In the genomic region with DNA sequence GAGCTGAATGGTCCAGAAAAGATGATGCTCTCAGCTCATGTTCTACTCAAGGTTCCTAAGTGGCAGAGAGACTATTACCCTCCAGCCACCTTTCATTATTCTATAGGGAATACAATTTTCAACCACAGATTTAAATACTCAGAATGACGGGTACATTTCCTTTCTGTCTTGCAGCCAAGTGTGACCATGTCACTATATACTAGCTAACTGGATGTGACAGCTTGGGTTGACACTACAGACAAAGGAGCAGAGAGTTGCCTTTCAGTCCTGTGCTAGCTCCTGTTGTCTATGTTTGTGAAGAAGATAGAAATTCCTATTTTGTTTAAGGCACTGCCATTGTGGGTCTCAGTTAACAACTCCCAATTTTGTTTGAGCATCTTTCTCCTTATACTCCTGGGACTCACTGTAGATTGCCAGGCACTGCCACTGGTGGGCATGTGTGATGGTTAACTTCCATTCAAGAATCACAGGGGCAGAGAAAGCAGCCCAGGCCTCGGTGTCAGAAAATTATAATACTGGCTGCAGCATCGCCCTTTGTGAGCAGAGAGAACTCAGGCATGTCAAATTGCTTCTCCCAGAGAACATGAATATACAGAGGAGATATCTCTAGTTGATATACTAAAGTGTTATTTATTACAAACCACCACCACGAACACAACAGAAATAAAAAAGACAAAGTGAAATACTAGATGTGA, we compare ENCODE assay signal across 24 mouse cellular contexts. TPM values are rescaled to one million over a fixed set of nuclear protein-coding genes. Genes with fewer than 3 reads are reported as not detected.
DNase-seq lines count a peak whose midpoint lies in the region; ATAC-seq and TF ChIP-seq lines count a peak whose summit lies in the region.
"Had no signal": no experiment of that assay in that cellular context is flagged by ENCODE, and none has a peak within 500 bp of the region (broad histone marks: within the 10 kb centered on the region; RNA-seq: fewer than 3 reads in every experiment).

No protein-coding gene starts in this region.

- no peak for TF ChIP-seq POLR2A in cerebellum, adult 2 months (IDR thresholded peaks at IDR 0.05; ENCODE audit: borderline replicate concordance, insufficient read depth, low read length)
- TF ChIP-seq POLR2A in CH12.LX (IDR thresholded peaks at IDR 0.05; ENCODE audit: low read depth, low read length) = no peak

- H3K9me3 ChIP-seq in CH12.LX (replicated peaks; ENCODE audit: low read length) = no peaks in the 10 kb centered on the region
- H3K9me3 ChIP-seq in midbrain, embryonic 15.5 days = no peaks in the 10 kb centered on the region
- H3K9me3 ChIP-seq in liver, postnatal 0 days (ENCODE audit: low read length) = no peaks in the 10 kb centered on the region
- H3K9me3 ChIP-seq in liver, embryonic 11.5 days (ENCODE audit: control insufficient read depth, low read length) = no peaks in the 10 kb centered on the region
- H3K9me3 ChIP-seq: embryonic facial prominence, embryonic 13.5 days; forebrain, embryonic 15.5 days; hindbrain, embryonic 15.5 days; stomach, embryonic 15.5 days had no signal

- WGBS in cerebellum, adult 2 months = 29% methylated on average over 4 of the region's 4 CpGs
- 47% methylated on average over 4 of the region's 4 CpGs for whole genome bisulfite sequencing in midbrain, embryonic 15.5 days
- 75% methylated on average over 4 of the region's 4 CpGs for WGBS in liver, postnatal 0 days (ENCODE audit: insufficient replicate concordance)
- 75% methylated on average over 4 of the region's 4 CpGs for WGBS in liver, embryonic 11.5 days

- no peaks in the 10 kb centered on the region for H3K36me3 ChIP-seq in CH12.LX (replicated peaks in 1 of 2; ENCODE audit: control insufficient read depth in 1 of 2, insufficient read depth in 1 of 2, low read length in 1 of 2)
- no peaks in the 10 kb centered on the region for H3K36me3 ChIP-seq in midbrain, embryonic 15.5 days (replicated peaks)
- no peaks in the 10 kb centered on the region for H3K36me3 ChIP-seq in liver, postnatal 0 days (replicated peaks; ENCODE audit: insufficient read depth, low read length)
- H3K36me3 ChIP-seq in liver, embryonic 11.5 days (ENCODE audit: control insufficient read depth, insufficient read depth, low read length) = no peaks in the 10 kb centered on the region
- H3K36me3 ChIP-seq: embryonic facial prominence, embryonic 13.5 days; forebrain, embryonic 15.5 days; hindbrain, embryonic 15.5 days; stomach, embryonic 15.5 days had no signal

- dilution Hi-C loops in CH12.LX (cut with MboI; ENCODE audit: extremely low pct_ligation_motif_present, extremely low pct_unique_long_range_greater_than_20kb, low sequenced_read_pairs) = no loop called here

- no peak overlapping the region for H3K9ac ChIP-seq in CH12.LX (ENCODE audit: insufficient read depth, low read depth)
- no peak overlapping the region for H3K9ac ChIP-seq in midbrain, embryonic 15.5 days
- no peak overlapping the region for H3K9ac ChIP-seq in liver, postnatal 0 days (replicated peaks)
- H3K9ac ChIP-seq in liver, embryonic 11.5 days (ENCODE audit: low read depth, low read length) = no peak overlapping the region
- H3K9ac ChIP-seq: embryonic facial prominence, embryonic 13.5 days; forebrain, embryonic 15.5 days; hindbrain, embryonic 15.5 days; stomach, embryonic 15.5 days had no signal

- DNase-seq in cerebellum, adult 2 months = peak; percentile 26 to 63
- DNase-seq in cerebellum, postnatal 4 days (ENCODE audit: low spot score in 2 of 2) = no peak
- peak; percentile 5 for DNase-seq in CH12.LX (ENCODE audit: extremely low read depth)
- peak; percentile 6 to 34 for DNase-seq in cerebellum, postnatal 14 days
- DNase-seq in liver, postnatal 0 days = no peak
- DNase-seq in c-Kit-positive CD71-positive TER-119-positive erythroid progenitor cells, embryonic 14.5 days (ENCODE audit: low spot score) = no peak
- DNase-seq in liver, embryonic 11.5 days (ENCODE audit: low spot score) = no peak
- DNase-seq: adrenal gland, postnatal 14 days; gastrocnemius, postnatal 36 days; liver; lung, adult 18-20 months; lung, postnatal 14 days; right cerebral cortex, postnatal 25 days; thymus, adult 18-20 months; thymus, postnatal 4 days had no signal

- no peak overlapping the region for H3K4me3 ChIP-seq in cerebellum, adult 2 months (replicated peaks; ENCODE audit: insufficient read depth, low read depth, low read length)
- no peak overlapping the region for H3K4me3 ChIP-seq in CH12.LX (replicated peaks in 1 of 3; ENCODE audit: low read depth in 2 of 3, low read length in 2 of 3, poor library complexity in 1 of 3)
- H3K4me3 ChIP-seq in midbrain, embryonic 15.5 days = no peak overlapping the region
- no peak overlapping the region for H3K4me3 ChIP-seq in liver, postnatal 0 days (ENCODE audit: low read depth, low read length)
- no peak overlapping the region for H3K4me3 ChIP-seq in liver, embryonic 11.5 days (ENCODE audit: low read depth, low read length)
- H3K4me3 ChIP-seq: embryonic facial prominence, embryonic 13.5 days; forebrain, embryonic 15.5 days; hindbrain, embryonic 15.5 days; stomach, embryonic 15.5 days had no signal

- no peak for TF ChIP-seq RAD21 in CH12.LX (IDR thresholded peaks at IDR 0.05; ENCODE audit: low read depth, low read length)

- H3K4me2 ChIP-seq in CH12.LX (ENCODE audit: insufficient read depth, low read depth, poor library complexity, severe bottlenecking) = no peak overlapping the region
- no peak overlapping the region for H3K4me2 ChIP-seq in midbrain, embryonic 15.5 days
- H3K4me2 ChIP-seq in liver, postnatal 0 days (ENCODE audit: low read depth, low read length) = no peak overlapping the region
- H3K4me2 ChIP-seq in liver, embryonic 11.5 days = no peak overlapping the region
- H3K4me2 ChIP-seq: embryonic facial prominence, embryonic 13.5 days; forebrain, embryonic 15.5 days; hindbrain, embryonic 15.5 days; stomach, embryonic 15.5 days had no signal

- ATAC-seq in midbrain, embryonic 15.5 days (replicated peaks) = 0 out of 2 replicates have a peak, but pooled peaks have one; percentile 37
- ATAC-seq in liver, postnatal 0 days = no peak
- no peak for ATAC-seq in liver, embryonic 11.5 days (replicated peaks; ENCODE audit: low FRiP score)
- ATAC-seq: forebrain, embryonic 15.5 days; intestine, postnatal 0 days had no signal

- H3K79me2 ChIP-seq in CH12.LX (replicated peaks; ENCODE audit: control insufficient read depth, extremely low read depth, insufficient read depth, poor library complexity, severe bottlenecking) = no peaks in the 10 kb centered on the region

- H3K4me1 ChIP-seq in cerebellum, adult 2 months (ENCODE audit: control insufficient read depth, insufficient read depth, low read length) = no peaks in the 10 kb centered on the region; the same call in 1 of the 2 replicates
- peaks cover 0 to 6% of the 10 kb centered on the region in 2 experiments; a peak in 1 of 4 replicates for H3K4me1 ChIP-seq in CH12.LX (ENCODE audit: control insufficient read depth in 1 of 2, insufficient read depth in 2 of 2)
- H3K4me1 ChIP-seq in midbrain, embryonic 15.5 days = 0 out of 2 replicates have a peak, but pooled peaks cover 5% of the 10 kb centered on the region
- H3K4me1 ChIP-seq in liver, postnatal 0 days (ENCODE audit: insufficient read depth) = no peaks in the 10 kb centered on the region
- no peaks in the 10 kb centered on the region for H3K4me1 ChIP-seq in liver, embryonic 11.5 days (replicated peaks; ENCODE audit: control insufficient read depth, insufficient read depth, low read length)
- H3K4me1 ChIP-seq: embryonic facial prominence, embryonic 13.5 days; forebrain, embryonic 15.5 days; hindbrain, embryonic 15.5 days; stomach, embryonic 15.5 days had no signal

- TF ChIP-seq EP300 in CH12.LX (IDR thresholded peaks at IDR 0.05; ENCODE audit: low read length) = no peak
- no peak for TF ChIP-seq EP300 in liver, postnatal 0 days (IDR thresholded peaks at IDR 0.05; ENCODE audit: low read depth)

- no peaks in the 10 kb centered on the region for H3K27me3 ChIP-seq in cerebellum, adult 2 months (ENCODE audit: control insufficient read depth, insufficient read depth, low read length)
- H3K27me3 ChIP-seq in CH12.LX (replicated peaks) = no peaks in the 10 kb centered on the region
- H3K27me3 ChIP-seq in midbrain, embryonic 15.5 days (replicated peaks) = peaks cover 12% of the 10 kb centered on the region; the same call in 1 of the 2 replicates
- no peaks in the 10 kb centered on the region for H3K27me3 ChIP-seq in liver, postnatal 0 days (ENCODE audit: insufficient read depth, low read length)
- H3K27me3 ChIP-seq in liver, embryonic 11.5 days (replicated peaks; ENCODE audit: control insufficient read depth, insufficient read depth, low read length) = peaks cover 11% of the 10 kb centered on the region; the same call in 1 of the 2 replicates
- H3K27me3 ChIP-seq: stomach, embryonic 15.5 days had no signal

- in situ Hi-C loops in CH12.LX (cut with MboI; ENCODE audit: low pct_ligation_motif_present, low pct_unique_long_range_greater_than_20kb, low sequenced_read_pairs) = no loop called here

- no peak for TF ChIP-seq CTCF in cerebellum, adult 2 months (IDR thresholded peaks at IDR 0.05; ENCODE audit: borderline replicate concordance, insufficient read depth, low read depth, low read length)
- TF ChIP-seq CTCF in CH12.LX (conservative IDR thresholded peaks at IDR 0.05 in 1 of 2, IDR thresholded peaks at IDR 0.05 in 1 of 2; ENCODE audit: low read depth in 2 of 2, low read length in 2 of 2) = no peak
- TF ChIP-seq CTCF in liver, postnatal 0 days (IDR thresholded peaks at IDR 0.05; ENCODE audit: low read depth) = no peak

- H3K27ac ChIP-seq in cerebellum, adult 2 months (ENCODE audit: insufficient read depth, low read length) = no peak overlapping the region
- no peak overlapping the region for H3K27ac ChIP-seq in CH12.LX (ENCODE audit: insufficient read depth, low read depth)
- H3K27ac ChIP-seq in midbrain, embryonic 15.5 days = no peak overlapping the region
- H3K27ac ChIP-seq in liver, postnatal 0 days (ENCODE audit: low read depth) = no peak overlapping the region
- no peak overlapping the region for H3K27ac ChIP-seq in liver, embryonic 11.5 days (ENCODE audit: low read depth, low read length)
- H3K27ac ChIP-seq: embryonic facial prominence, embryonic 13.5 days; forebrain, embryonic 15.5 days; hindbrain, embryonic 15.5 days; kidney, postnatal 0 days; stomach, embryonic 15.5 days had no signal

TF ChIP-seq in CH12.LX, 34 proteins besides CTCF, POLR2A, EP300 and RAD21 (continues in another document):
- TF ChIP-seq SMC3 (IDR thresholded peaks at IDR 0.05; ENCODE audit: low read depth, low read length) (no peak), UBTF (IDR thresholded peaks at IDR 0.05; ENCODE audit: low read depth, low read length) (no peak), ELF1 (IDR thresholded peaks at IDR 0.05; ENCODE audit: low read depth, low read length) (no peak), IRF4 (IDR thresholded peaks at IDR 0.05; ENCODE audit: low read depth, low read length) (no peak)

RNA-seq across cellular contexts. Expression of gene Gja6, which starts 43.0 kb away (rescaled TPM):
- 0.40 and 0.47 TPM in 2 replicates for polyA plus RNA-seq in cerebellum, adult 2 months (2012; rRNA removed)
- total RNA-seq in CH12.LX (2012; rRNA removed) (0.08 TPM in 1 of 2 replicates, not detected in the other), CH12.LX (2014; rRNA removed) (0.35 TPM in 1 of 2 replicates, not detected in the other)
- not detected in 2 replicates for polyA plus RNA-seq in CH12.LX (2012; ENCODE audit: insufficient read length, low read depth)
- 0.10 and 0.11 TPM in 2 replicates for polyA plus RNA-seq in midbrain, embryonic 15.5 days (2015; fragmentation: Nextera tagmentation; extraction: Ambion mirVana)
- 0.07 and 0.08 TPM in 2 replicates for polyA plus RNA-seq in liver, postnatal 0 days (2015; fragmentation: Nextera tagmentation; extraction: Ambion mirVana)
- 2.6 and 3.3 TPM in 2 replicates for polyA plus RNA-seq in liver, embryonic 11.5 days (2014; fragmentation: Nextera tagmentation; extraction: Ambion mirVana)
- total RNA-seq: gastrocnemius, postnatal 36 days; megakaryocyte, adult 5-6 weeks had no signal
- polyA plus RNA-seq: forebrain, embryonic 15.5 days; heart, embryonic 16.5 days; hindbrain, embryonic 15.5 days had no signal

Comparison
In these comparisons a context has a peak if more than half of its experiments do, and no peak if none do; other contexts are left out.
1. DNase-seq: peak in cerebellum, adult 2 months (2 of 2), CH12.LX (single experiment) and cerebellum, postnatal 14 days (2 of 2); none in cerebellum, postnatal 4 days (0 of 2), liver, postnatal 0 days (single experiment), c-Kit-positive CD71-positive TER-119-positive erythroid progenitor cells, embryonic 14.5 days (single experiment) and liver, embryonic 11.5 days (single experiment).